Mouse (Mus musculus) lung, embryonic 14.5 days (tissue): ENCODE measurements around the gene Col26a1. TPM values are rescaled to one million over a fixed set of nuclear protein-coding genes. Genes with fewer than 3 reads are reported as not detected.

Source experiments
- ATAC-seq: fragments of 200-750 bp; cut with Nextera tagmentation; 2 replicates; pipeline ENCODE4 v1.8.0; 2017; ENCODE audit warnings: mild to moderate bottlenecking, moderate TSS enrichment, moderate library complexity; ENCODE audit not compliant: insufficient read depth
- DNase-seq: peaks from one replicate; pipeline ENCODE4 v3.0.0-alpha.2; 2015
- H3K27ac ChIP-seq: fragments of 300-500 bp; sonication (generic); 2 replicates; pipeline ENCODE4 v1.5.1; 2014; ENCODE audit warnings: low read depth, mild to moderate bottlenecking, moderate library complexity
- H3K27me3 ChIP-seq: fragments of 300-500 bp; sonication (generic); 2 replicates; pipeline ENCODE4 v1.6.1; 2014; ENCODE audit warnings: low read length, control low read depth; ENCODE audit not compliant: insufficient read depth
- H3K36me3 ChIP-seq: fragments of 300-500 bp; sonication (generic); 2 replicates; pipeline ENCODE4 v1.6.1; 2014; ENCODE audit warnings: control low read depth; ENCODE audit not compliant: insufficient read depth
- H3K4me1 ChIP-seq: fragments of 300-500 bp; sonication (generic); 2 replicates; pipeline ENCODE4 v1.6.1; 2014; ENCODE audit warnings: antibody characterized with exemption, control low read depth; ENCODE audit not compliant: insufficient read depth
- H3K4me2 ChIP-seq: fragments of 300-500 bp; sonication (generic); 2 replicates; pipeline ENCODE4 v1.6.1; 2014; ENCODE audit warnings: mild to moderate bottlenecking
- H3K4me3 ChIP-seq: fragments of 300-500 bp; sonication (generic); 2 replicates; pipeline ENCODE4 v1.5.1; 2014; ENCODE audit warnings: low read depth, low read length
- H3K9ac ChIP-seq: fragments of 300-500 bp; sonication (generic); 2 replicates; pipeline ENCODE4 v1.6.1; 2014
- H3K9me3 ChIP-seq: fragments of 300-500 bp; sonication (generic); 2 replicates; pipeline ENCODE4 v1.6.1; 2016; ENCODE audit warnings: low read depth, low read length, control low read depth
- CTCF ChIP-seq: IDR thresholded peaks from 2 replicates; pipeline ENCODE4 v1.5.1; 2016; ENCODE audit warnings: antibody characterized with exemption, low read depth
- WGBS: fragments of 180-500 bp; shearing (Covaris S2); extraction: QIAGEN DNeasy Blood & Tissue Kit; methylation state at CpG from one replicate; pipeline ENCODE4 v1.1.7; 2014; 5-methylcytosine and 5-hydroxymethylcytosine counted together
- polyA plus RNA-seq: library from polyadenylated mRNA; unstranded; fragments of >200 nt; fragmentation: Nextera tagmentation; extraction: Ambion mirVana; gene quantifications from 2 replicates; pipeline ENCODE4 v1.2.1, GENCODE M21; 2014

Gene Col26a1
- polyA plus RNA-seq, 1 experiment from 2014 or later = 11.7 TPM

GRCm38 (mm10) chr5:136863276-136863675 is 19.7 kb downstream of the Col26a1 start:
- ATAC-seq (no peak), DNase-seq (no peak)
- no peak overlapping the region for H3K4me3 ChIP-seq
- peak overlapping the region; percentile 40 for H3K4me2 ChIP-seq
- peak overlapping the region; percentile 93 for H3K27ac ChIP-seq
- no peak for TF ChIP-seq CTCF
- no peaks in the 10 kb centered on the region for H3K9me3 ChIP-seq
- H3K4me1 ChIP-seq = peaks cover 18% of the 10 kb centered on the region
- H3K36me3 ChIP-seq = no peaks in the 10 kb centered on the region
- 50% methylated on average over 9 of the region's 9 CpGs for WGBS
- no peak overlapping the region for H3K9ac ChIP-seq
- H3K27me3 ChIP-seq = no peaks in the 10 kb centered on the region

- H3K4me1 ChIP-seq = peaks cover 18% of the 10 kb centered on the region
- no peak overlapping the region for H3K9ac ChIP-seq
- no peaks in the 10 kb centered on the region for H3K9me3 ChIP-seq
- no peaks in the 10 kb centered on the region for H3K27me3 ChIP-seq
- WGBS = 47% methylated on average over 4 of the region's 4 CpGs
- DNase-seq = no peak
- no peak for TF ChIP-seq CTCF
- ATAC-seq = no peak
- H3K4me3 ChIP-seq = no peak overlapping the region
- no peaks in the 10 kb centered on the region for H3K36me3 ChIP-seq
- peak overlapping the region; percentile 93 for H3K27ac ChIP-seq
- H3K4me2 ChIP-seq = no peak overlapping the region
Measured at GRCm38 (mm10) chr5:136862806-136863205, 20.2 kb downstream of the Col26a1 start.

GRCm38 (mm10) chr5:136861191-136861940 is 21.6 kb downstream of the Col26a1 start:
- 17% methylated on average over 20 of the region's 20 CpGs for WGBS
- peak overlapping the region; percentile 41 for H3K4me2 ChIP-seq
- H3K36me3 ChIP-seq = no peaks in the 10 kb centered on the region
- H3K27me3 ChIP-seq = no peaks in the 10 kb centered on the region
- H3K9me3 ChIP-seq = no peaks in the 10 kb centered on the region
- DNase-seq (no peak), ATAC-seq (no peak)
- no peak for TF ChIP-seq CTCF
- no peak overlapping the region for H3K27ac ChIP-seq
- H3K9ac ChIP-seq = peak overlapping the region; percentile 35; the same call in 1 of the 2 replicates
- peaks cover 18% of the 10 kb centered on the region for H3K4me1 ChIP-seq
- H3K4me3 ChIP-seq = no peak overlapping the region

GRCm38 (mm10) chr5:136850716-136851115 is 32.3 kb downstream of the Col26a1 start:
- ATAC-seq = no peak
- no peaks in the 10 kb centered on the region for H3K36me3 ChIP-seq
- no peaks in the 10 kb centered on the region for H3K4me1 ChIP-seq
- no peak overlapping the region for H3K4me3 ChIP-seq
- no peak for TF ChIP-seq CTCF
- no peaks in the 10 kb centered on the region for H3K27me3 ChIP-seq
- WGBS = 90% methylated on average over 6 of the region's 6 CpGs
- no peak overlapping the region for H3K9ac ChIP-seq
- no peak overlapping the region for H3K27ac ChIP-seq
- no peak for DNase-seq
- H3K4me2 ChIP-seq = no peak overlapping the region
- H3K9me3 ChIP-seq = no peaks in the 10 kb centered on the region

- H3K4me1 ChIP-seq = no peaks in the 10 kb centered on the region
- no peak overlapping the region for H3K4me2 ChIP-seq
- H3K27me3 ChIP-seq = no peaks in the 10 kb centered on the region
- H3K4me3 ChIP-seq = no peak overlapping the region
- H3K36me3 ChIP-seq = no peaks in the 10 kb centered on the region
- no peak overlapping the region for H3K9ac ChIP-seq
- H3K9me3 ChIP-seq = no peaks in the 10 kb centered on the region
- 77% methylated on average over 19 of the region's 19 CpGs for WGBS
- DNase-seq = no peak
- no peak overlapping the region for H3K27ac ChIP-seq
- ATAC-seq = peak; percentile 49; the same call in 1 of the 2 replicates
- no peak for TF ChIP-seq CTCF
Measured at GRCm38 (mm10) chr5:136846385-136847264, 36.4 kb downstream of the Col26a1 start.

GRCm38 (mm10) chr5:136843930-136844329 is 39.1 kb downstream of the Col26a1 start:
- 51% methylated on average over 5 of the region's 5 CpGs for WGBS
- no peak for ATAC-seq
- Histone ChIP-seq H3K4me1 (no peaks in the 10 kb centered on the region), H3K36me3 (no peaks in the 10 kb centered on the region), H3K9me3 (no peaks in the 10 kb centered on the region), H3K4me2 (no peak overlapping the region), H3K27ac (no peak overlapping the region), H3K27me3 (no peaks in the 10 kb centered on the region), H3K4me3 (no peak overlapping the region), H3K9ac (no peak overlapping the region)
- no peak for DNase-seq
- no peak for TF ChIP-seq CTCF

GRCm38 (mm10) chr5:136840036-136840435 is 43.0 kb downstream of the Col26a1 start:
- peak; percentile 83 for DNase-seq
- peak; percentile 84 for TF ChIP-seq CTCF
- WGBS = 9% methylated on average over 8 of the region's 8 CpGs
- H3K36me3 ChIP-seq = no peaks in the 10 kb centered on the region
- H3K4me1 ChIP-seq = no peaks in the 10 kb centered on the region
- H3K9ac ChIP-seq = no peak overlapping the region
- ATAC-seq = no peak
- H3K4me3 ChIP-seq = no peak overlapping the region
- H3K9me3 ChIP-seq = no peaks in the 10 kb centered on the region
- H3K4me2 ChIP-seq = no peak overlapping the region
- no peak overlapping the region for H3K27ac ChIP-seq
- H3K27me3 ChIP-seq = no peaks in the 10 kb centered on the region
